Mouse (Mus musculus): ENCODE measurements around the gene Mfap2.
A peak's percentile ranks its signal among the peaks of the same experiment; 100 is the strongest.

The Mfap2 gene

DNA sequence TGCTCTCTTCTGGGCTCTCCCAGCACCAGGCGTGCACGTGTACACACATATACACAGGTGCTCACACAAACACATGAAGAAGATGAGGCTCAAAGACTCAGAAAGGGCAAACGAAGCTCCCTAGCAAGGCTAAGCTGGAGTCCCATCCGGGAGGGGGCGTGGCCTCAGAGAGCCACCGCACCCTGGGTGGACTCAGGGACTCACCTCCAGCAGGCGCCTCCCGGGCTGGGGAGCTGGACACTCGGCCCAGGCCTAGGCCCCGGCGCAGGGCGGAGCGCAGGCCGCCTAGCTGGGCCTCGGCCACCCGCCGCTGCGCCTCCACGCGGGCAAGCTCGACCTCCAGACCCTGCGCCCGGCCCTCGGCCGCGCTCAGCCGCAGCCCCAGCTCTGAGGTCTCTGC, 14.8 kb downstream of the Mfap2 start:
- no peak for DNase-seq (ENCODE audit: low read depth)

DNA sequence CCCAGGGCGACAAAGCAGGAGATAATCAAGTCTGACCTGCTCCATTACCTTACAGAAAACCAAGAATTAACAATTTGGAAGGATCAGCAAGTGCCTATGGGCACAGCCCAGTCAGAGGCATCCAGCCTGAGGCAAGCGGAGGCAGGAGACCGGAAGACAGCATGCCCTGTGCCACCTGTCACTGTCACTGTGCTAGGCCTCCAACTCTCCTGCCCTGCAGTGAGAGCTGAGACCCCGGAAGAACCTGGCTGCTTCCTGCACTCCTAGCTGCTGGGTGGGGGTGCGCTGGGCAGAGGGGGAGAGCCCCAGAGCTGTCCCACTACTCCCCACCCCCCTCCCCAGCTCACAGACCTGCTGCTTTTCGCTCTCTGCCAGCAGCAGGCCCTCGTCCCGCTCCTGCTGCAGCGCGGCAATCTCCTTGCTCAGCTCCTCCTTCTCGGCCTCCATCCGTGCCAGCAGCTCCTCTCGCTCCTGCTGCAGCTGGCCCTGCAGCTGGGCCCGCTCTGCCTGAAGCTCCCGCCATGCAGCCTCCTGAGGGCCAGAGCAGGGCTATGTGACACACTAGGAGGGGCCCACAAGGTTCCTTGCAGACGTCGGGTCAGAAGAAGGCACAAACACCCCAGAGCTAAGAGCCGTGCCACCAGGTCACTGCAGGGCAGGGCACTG, 20.5 kb downstream of the Mfap2 start:
- DNase-seq (ENCODE audit: low read depth) = no peak

DNA sequence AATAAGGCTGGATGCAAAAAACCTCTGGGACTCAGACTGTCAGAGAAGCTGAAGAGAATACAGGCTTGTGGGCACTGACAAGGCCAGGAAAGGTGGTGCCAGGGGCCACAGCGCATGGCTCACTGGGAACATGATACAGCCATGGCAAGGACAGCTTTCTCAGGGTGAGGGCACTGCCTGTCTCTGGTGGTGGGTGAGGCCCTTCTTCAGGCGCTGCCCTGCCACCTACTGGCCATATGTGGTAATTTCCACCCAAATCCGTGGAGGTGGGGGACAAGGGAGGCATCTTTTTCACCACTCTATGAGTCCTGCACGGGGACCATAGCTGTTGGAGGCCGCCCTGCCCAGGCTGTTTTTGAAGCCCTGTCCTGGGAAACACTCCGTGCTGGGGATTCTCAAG, 21.5 kb downstream of the Mfap2 start:
- no peak for DNase-seq (ENCODE audit: low read depth)

DNA sequence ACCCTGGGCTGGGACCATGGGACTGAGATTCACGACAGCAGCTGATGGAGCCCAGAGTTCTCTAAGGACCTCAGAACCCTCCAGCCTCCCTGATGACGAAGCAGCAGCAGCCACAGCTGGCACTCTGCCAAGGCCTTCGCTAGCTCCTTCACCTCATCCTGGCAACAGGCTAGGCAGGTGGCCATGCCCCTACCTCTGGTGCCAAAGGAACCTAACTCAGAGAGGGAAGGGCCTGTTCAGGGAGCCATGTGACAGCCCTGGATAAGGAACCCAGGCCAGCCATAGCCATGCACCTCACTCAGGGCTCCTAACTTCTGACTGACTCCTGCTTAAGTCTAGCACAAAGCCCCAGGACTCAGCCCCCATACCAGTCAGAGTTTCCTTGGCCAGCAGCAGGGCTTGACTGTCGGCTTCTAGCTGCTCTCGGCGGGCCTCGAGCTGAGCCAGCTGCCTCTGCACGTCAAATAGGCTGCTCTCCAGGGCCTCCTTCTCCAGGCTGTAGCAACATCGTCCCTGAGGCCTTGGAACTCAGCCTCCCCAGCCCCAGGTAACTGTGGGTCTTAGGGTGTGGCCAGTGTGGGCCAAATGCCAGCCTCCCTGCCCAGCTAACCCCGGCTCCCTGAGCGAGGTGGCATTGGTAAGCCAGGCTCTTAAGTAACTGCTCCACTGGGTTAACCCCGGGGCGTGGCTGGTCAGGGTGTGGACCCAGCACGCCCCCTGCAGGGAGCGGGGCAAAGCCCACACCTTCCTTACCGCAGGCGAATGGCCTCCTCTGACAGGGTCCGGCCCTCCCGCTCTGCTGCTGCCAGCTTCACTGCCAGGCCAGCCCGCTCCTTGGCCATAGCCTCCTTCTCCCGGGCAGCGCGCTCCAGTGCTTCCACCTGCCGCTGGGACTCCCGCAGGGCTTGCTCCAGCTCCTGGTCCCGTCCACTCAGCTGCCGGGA, 23.7 kb downstream of the Mfap2 start:
- no peak for DNase-seq (ENCODE audit: low read depth)

DNA sequence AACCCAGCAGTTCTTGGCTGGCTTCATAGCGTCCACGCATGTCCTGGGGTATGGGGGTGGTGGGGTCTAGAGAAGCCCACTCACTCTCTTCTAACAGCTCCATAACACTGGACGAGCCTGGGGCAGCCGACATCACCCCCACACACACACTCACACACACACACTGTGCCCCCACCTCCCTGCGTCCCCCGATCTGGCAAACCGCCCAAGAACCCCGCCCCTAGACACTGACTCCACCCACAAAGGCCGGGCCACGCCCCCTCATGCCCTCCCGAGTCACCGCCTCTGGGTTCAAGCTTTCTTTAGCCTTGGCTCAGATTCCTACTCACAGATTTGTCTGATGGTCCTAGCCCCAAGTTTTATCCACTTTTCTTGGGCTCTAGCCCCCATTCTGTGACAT, 30.9 kb downstream of the Mfap2 start:
- DNase-seq (ENCODE audit: low read depth) = no peak

DNA sequence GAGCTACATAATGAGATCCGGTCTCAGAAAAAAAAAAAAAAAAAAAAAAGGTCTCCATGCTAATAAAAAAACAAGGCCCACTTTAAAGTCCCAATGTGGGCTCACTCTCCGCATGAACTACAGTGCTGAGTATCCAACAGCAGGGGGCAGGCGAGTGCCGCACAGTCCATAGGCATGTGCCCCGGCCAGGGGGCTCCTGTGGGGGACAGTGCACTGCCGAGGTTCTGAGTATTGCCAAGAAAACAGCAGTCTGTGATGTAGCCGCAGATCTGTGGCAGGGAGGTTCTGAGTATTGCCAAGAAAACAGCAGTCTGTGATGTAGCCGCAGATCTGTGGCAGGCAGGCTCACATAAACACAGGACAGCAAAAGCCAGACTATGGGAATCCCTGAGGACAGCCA, 34.6 kb downstream of the Mfap2 start:
- no peak for DNase-seq (ENCODE audit: low read depth)

DNA sequence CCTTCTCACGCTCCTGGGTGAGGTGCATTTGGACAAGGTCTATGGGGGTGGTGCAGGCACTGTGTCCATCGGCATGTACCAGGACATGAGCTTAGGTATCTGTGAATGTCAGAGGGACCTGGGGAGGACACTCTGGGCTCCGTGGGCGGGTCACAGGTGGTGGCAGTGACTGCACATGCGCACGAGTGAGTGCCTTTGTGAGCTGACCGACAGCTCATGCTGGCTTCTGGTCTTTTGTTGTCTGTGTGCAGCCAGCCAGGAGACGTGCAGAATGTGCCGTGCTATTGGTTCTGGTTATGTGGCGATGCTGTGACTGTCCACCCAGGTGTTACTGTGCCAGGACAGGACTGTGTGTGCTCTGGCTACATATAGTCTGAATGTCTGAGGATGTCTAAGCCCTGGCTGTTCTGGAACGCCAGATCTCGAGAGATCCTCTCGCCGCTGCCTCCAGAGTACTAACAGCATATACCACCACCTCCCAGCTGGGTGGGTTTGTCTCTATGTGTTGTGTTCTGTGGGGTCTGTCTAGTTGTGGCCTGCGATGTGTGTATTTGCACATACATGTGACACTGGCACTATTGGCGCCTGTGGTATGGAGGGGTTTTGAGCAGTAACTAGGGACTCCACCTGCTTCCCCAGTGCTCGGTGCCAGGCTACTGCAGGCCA, 38.7 kb downstream of the Mfap2 start:
- no peak for DNase-seq (ENCODE audit: low read depth)

DNA sequence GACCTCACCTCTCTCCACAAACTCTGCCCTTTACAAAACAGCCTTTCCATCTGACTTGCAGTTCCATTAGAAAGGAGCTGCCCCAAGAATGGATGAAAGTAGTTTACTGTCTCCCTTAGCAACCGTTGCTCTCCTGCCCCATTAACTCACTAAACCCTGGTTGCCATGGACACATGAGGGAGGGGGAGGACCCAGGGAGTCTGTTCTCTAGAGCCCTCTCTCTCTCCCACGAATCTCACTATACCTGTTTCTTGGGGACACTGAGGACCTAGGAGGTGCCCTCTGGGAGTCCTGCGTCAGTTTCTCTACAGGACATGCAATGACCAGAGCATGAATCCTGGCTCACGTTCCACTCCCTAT, 39.2 kb downstream of the Mfap2 start:
- DNase-seq (ENCODE audit: low read depth) = no peak

DNA sequence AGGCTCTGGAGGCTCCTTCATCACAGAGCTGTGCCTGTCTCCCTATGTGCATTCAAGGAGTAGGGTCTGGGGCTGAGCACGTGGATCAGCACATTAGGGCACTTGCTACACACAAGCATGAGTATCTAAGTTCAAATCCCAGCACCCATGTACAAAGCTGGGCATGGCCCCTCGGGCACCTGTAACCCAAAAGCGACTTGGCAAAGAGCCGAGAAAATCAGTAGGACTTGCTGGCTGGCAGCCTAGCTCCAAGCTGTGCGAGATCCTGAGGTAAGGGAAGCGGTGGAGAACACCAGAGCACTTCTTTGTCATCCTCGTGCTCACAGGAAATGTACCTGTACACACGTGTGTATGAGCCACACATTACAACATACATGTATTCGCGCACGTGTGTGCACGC, 42.2 kb downstream of the Mfap2 start:
- DNase-seq (ENCODE audit: low read depth) = no peak

DNA sequence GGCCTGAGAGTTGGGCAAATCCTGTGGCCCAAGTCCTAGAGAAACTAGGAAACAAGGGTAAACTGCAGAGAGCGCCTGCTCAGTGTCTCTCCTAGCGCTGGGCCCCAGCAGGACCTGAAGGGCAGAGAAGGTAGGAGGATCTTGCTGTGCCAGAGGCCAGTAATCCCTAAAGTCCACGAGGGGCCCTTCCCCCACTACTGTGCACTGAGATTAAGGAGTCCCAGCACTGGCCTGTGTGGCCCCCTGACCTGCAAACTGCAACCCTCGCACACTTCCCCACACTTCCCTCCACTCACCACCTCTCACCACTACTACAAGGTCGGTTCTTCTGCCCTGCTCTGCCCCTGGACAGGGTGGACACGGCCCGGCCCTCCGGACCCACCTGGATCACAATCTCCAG, 42.9 kb downstream of the Mfap2 start:
- DNase-seq (ENCODE audit: low read depth) = no peak

DNA sequence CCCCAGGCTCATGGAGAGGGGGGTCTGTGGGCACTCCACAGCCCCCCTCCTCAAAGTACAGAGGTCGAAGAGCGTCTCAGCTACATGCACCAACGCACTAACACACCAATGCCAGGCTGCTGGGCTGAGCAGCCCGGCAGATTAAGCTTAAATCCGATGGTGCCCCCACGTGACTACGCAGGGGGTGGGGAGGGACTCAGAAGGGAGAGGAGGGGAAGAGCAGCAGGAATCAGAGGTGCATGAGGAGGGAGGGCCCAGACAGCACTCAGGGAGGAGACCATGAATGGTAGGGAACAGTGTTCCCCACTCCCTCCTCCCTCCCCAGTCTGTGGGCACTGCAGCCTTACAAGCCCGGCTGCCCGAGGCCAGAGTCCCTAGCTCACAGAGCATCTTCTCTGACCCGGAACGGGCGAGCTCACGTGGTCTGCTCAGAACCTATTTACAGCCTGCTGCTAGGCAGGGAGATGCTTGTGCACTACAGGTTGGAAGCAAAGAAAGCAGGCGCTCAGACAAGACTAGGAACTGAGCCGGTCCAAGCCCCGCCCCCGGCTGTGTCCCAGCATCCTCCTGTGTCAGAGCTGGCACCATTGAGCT, 43.4 kb downstream of the Mfap2 start:
- no peak for DNase-seq (ENCODE audit: low read depth)

DNA sequence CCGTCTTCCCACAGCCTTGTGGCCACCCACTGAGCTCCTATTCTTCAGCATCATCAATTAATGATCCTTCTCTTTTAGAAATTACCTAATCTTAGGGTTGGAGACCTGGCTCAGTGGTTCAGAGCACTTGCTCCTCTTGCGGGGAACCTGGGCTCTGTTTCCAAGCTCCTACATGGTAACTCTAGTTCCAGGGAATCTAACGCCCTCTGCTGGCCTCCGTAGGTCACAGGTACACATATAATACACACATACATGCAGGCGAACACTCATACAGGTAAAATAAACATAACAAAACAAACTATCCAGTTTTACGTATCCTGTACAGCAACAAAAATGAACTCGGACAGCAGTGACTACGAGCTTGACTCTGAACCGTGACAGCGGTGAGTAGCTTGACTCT, 46.8 kb downstream of the Mfap2 start:
- DNase-seq (ENCODE audit: low read depth) = no peak

DNA sequence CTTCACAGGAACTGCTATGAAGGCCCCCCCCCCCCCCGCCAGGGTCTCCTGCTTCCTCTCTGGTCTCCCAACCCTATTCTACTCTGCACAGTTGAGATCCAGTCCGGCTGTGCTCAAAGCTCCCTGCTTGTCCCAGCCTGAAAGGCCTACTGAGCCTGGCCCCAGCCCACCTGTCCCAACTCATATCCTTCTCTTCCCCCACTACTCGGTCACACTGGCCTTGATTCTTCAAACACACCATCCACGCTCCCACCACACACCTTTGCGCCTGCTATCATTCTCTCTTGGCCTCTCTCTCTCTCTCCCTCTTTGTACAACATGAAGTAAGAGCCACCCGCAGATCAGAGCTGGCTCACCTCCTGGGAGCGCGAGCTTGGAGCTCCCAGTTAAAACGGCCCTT, 48.6 kb downstream of the Mfap2 start:
- DNase-seq (ENCODE audit: low read depth) = no peak

DNA sequence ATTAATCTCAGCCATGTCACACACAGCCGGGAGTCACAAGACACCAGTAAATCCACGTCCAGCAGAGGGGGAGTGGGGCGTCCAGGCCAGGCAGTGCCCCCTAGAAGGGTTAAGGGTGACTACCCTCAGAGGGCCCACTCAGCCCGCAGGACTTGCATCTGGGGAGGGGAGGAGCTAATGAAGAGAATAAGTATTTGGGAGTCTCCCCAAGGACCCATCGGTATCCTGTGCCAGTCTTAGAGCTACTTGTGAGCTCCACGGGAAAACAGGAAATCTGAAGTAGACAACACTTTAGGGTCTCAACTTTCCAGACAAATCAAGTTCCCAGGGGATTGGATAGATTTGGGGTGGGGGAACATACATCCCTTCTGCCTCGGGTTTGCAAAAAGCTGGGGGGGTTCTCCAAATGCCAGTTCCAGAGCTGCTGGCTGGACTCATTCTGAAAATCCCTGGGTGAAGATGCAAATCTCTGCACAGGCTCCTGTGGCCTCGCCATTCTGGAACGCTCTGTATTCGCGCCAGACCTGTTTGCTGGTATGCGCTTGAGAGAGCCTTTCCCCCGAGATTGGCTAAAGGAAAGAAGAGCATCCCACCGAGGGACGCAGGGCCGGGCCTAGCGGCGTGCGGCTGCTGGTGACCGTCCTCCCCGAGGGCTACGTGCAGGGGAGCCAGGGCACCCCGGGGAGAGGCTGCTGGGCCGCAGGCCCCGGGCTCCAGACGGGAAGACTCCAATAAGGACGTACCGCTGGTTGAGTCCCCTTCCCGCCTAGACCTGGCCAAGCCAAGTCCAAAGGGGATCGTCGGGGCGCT, 49.6 kb downstream of the Mfap2 start:
- no peak for DNase-seq (ENCODE audit: low read depth)

DNA sequence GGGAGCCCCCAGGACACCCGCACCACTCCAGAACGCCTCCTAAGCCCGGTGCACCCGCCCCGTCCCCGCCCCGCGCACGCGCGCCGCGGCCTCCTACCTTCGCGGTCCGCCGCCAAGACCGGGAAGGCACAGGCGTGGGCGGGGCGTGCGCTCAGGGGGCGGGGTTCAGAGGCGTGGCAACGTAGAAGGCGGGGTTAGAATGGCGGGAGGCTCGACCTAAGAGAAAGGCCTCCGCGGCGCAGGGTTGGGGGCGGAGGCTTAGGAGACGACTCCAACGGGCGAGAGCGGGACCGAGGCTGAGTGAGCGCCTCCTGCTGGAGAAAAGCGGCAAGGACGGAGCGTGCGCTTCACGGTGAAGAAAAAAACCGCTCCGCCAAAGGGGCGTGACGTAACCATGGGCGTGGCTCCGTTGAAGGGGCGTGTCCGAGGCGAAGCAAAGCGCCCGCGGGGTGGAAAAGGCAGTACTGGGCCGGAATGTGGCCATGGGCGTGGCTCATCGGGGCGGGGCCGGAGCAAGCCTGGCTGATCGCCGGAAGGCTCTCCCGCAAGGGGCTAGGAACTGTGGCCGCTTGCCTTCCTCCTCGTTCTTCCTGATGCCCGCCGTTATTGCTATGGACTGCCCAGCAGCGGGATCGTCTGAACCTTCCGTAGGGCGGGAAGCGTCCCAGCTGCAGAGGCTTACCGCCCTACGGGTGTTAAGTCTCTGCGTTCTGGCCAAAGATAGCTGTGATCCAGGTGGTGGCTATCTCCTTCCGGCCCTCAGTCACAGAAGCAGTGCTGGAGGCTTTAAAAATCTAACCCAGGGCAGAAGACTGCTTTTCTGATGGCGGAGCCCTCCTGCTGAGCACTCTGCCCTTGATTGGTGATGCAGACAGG, 50.4 kb downstream of the Mfap2 start, which contains the start of gene Crocc:
Gene Crocc, minus strand, starts transcription at position 125 of the 876 bp plus-strand sequence.
- peak; percentile 97 for DNase-seq (ENCODE audit: low read depth)

DNA sequence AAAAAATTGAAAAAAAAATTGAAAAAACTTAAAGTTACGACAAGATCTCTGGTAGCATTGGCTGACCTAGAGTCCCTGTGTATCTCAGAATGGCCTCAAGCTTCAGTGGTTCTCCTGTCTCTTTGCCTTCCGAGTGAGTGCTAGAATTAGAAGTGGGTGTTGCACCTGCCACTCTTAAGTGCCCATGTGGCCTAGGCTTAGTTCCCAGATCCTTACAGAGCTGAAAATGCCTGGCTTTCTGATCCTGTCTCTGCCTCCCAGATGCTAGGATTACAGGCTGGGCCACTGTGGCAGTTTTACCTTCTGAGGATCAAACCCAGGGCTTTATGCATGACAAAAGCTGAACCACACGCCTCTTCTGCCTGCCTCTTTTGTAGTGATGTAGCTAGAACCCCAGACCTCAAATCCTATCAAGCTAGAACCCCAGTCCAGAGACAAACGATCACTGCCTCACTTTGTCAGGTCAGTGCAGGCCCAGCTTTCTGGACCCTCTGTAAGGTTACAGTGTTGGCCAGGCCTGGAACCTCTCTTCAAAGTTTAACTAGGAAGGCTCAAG, 54.0 kb downstream of the Mfap2 start:
- DNase-seq (ENCODE audit: low read depth) = no peak

DNA sequence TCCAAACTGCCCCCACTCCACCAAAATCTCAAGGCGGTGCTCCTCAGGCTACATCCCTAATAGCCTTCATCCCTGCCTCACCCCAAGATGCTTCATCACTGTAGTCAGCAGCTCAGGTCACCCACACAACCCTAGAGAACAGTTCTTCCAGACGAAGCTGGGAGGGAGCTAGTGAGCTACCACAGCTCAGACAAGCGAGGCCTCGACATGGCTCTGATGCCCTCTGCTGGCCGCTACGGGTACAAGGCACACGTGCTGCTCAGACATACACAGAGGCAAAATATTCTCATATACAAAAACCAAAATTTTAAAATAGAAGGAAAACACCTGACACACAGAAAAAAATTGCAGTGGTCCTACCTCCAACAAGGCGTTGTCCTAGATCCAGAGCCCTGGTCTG, 54.9 kb downstream of the Mfap2 start:
- peak; percentile 77 for DNase-seq (ENCODE audit: low read depth)

All from fibroblast of lung, adult 2 months (primary cell).